Mouse (Mus musculus) forebrain, embryonic 15.5 days (tissue): ENCODE data around the gene Lmna. TPM values are rescaled to one million over a fixed set of nuclear protein-coding genes. Genes with fewer than 3 reads are reported as not detected.

Experiments used
- ATAC-seq: fragments of 200-750 bp; cut with Nextera tagmentation; replicated peaks from 2 replicates; pipeline ENCODE4 v1.8.0; 2017; ENCODE audit warnings: mild to moderate bottlenecking, moderate TSS enrichment, moderate library complexity
- H3K27ac ChIP-seq: fragments of 300-500 bp; sonication (generic); replicated peaks from 2 replicates; pipeline ENCODE4 v1.5.1; 2015; ENCODE audit warnings: mild to moderate bottlenecking, inconsistent platforms
- H3K27me3 ChIP-seq: fragments of 300-500 bp; sonication (generic); 2 replicates; pipeline ENCODE4 v1.6.1; 2015; ENCODE audit warnings: inconsistent platforms
- H3K36me3 ChIP-seq: fragments of 300-500 bp; sonication (generic); 2 replicates; pipeline ENCODE4 v1.6.1; 2015; ENCODE audit warnings: mild to moderate bottlenecking, inconsistent platforms
- H3K4me1 ChIP-seq: fragments of 300-500 bp; sonication (generic); 2 replicates; pipeline ENCODE4 v1.6.1; 2015; ENCODE audit warnings: inconsistent platforms
- H3K4me2 ChIP-seq: fragments of 300-500 bp; sonication (generic); replicated peaks from 2 replicates; pipeline ENCODE4 v1.6.1; 2015; ENCODE audit warnings: mild to moderate bottlenecking, inconsistent platforms
- H3K4me3 ChIP-seq: fragments of 300-500 bp; sonication (generic); 2 replicates; pipeline ENCODE4 v1.5.1; 2015; ENCODE audit warnings: mild to moderate bottlenecking, inconsistent platforms
- H3K9ac ChIP-seq: fragments of 300-500 bp; sonication (generic); replicated peaks from 2 replicates; pipeline ENCODE4 v1.6.1; 2015; ENCODE audit warnings: mild to moderate bottlenecking, inconsistent platforms
- H3K9me3 ChIP-seq: fragments of 300-500 bp; sonication (generic); 2 replicates; pipeline ENCODE4 v1.6.1; 2016; ENCODE audit warnings: inconsistent platforms
- WGBS: fragments of 180-500 bp; shearing (Covaris S2); methylation state at CpG from one replicate; pipeline ENCODE4 v1.1.7; 2015; ENCODE audit warnings: mixed read lengths; 5-methylcytosine and 5-hydroxymethylcytosine counted together
- polyA plus RNA-seq: library from polyadenylated mRNA; unstranded; fragments of >200 nt; fragmentation: Nextera tagmentation; extraction: Ambion mirVana; gene quantifications from 2 replicates; pipeline ENCODE4 v1.2.1, GENCODE M21; 2015

Gene Lmna
- polyA plus RNA-seq, 1 experiment from 2014 or later, result 27.5 TPM

DNA sequence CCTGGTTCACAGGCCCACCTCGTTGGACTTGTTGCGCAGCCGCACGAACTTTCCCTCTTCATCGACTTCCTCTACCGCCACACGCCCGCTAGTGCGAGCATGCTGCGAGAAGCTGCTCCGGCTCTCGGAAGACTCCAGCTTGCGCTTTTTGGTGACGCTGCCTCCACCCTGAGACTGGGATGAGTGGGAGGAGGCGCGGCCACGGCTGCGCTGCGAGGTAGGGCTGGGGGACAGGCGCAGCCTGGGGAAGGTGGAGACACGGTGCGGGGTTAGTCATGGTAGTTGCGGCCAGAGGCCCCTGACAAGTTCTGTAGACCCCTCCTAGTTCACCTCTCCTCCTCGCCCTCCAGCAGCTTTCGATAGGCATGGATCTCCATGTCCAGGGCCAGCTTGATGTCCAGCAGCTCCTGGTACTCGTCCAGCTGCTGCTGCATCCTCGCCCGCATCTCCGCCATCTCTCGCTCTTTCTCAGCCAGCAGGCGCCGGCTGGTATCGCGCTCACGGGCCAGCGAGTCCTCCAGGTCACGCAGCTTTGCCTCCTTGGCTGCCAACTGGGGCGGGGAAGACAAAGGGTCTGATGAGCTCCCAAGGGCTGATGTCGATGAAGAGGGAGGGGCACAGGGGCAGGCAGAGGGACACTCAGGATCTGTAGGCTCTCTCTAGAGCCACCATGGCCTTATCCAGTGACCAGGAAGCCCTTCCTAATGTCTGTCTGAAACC is 25.0 kb downstream of the Lmna start:
- peak overlapping the region; percentile 4; the same call in 1 of the 2 replicates for H3K4me3 ChIP-seq

DNA sequence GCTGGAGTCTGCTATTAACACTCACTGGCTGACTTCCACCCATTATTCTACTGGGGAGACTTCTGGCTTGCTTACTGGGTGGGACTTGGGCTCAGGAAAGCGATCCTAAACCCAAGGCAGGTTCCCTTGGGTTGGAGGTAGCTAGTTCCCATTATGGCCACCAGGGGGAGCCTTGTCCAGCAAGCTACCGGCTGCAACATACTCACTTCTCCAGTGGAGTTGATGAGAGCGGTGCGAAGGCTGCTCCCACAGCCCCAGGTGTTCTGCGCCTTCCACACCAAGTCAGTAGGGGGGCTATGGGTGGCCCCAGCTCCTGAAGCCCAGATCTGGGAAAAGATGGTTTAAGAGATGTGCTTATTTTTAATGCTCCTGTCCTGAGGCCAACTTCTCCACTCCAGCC is 26.1 kb downstream of the Lmna start:
- Histone ChIP-seq H3K9me3 (no peaks in the 10 kb centered on the region), H3K4me2 (no peak overlapping the region), H3K4me1 (peaks cover 16% of the 10 kb centered on the region), H3K4me3 (no peak overlapping the region), H3K27ac (no peak overlapping the region), H3K9ac (no peak overlapping the region), H3K27me3 (peaks cover 37% of the 10 kb centered on the region), H3K36me3 (no peaks in the 10 kb centered on the region)
- WGBS, result 7% methylated on average over 5 of the region's 5 CpGs
- peak; percentile 59 for ATAC-seq

More for the DNA sequence above, 25.0 kb downstream of the Lmna start:
- H3K4me2 ChIP-seq, result peak overlapping the region; percentile 25
- no peaks in the 10 kb centered on the region for H3K36me3 ChIP-seq
- no peaks in the 10 kb centered on the region for H3K9me3 ChIP-seq
- H3K9ac ChIP-seq, result no peak overlapping the region; the same call in 1 of the 2 replicates
- no peak overlapping the region for H3K27ac ChIP-seq
- WGBS, result 14% methylated on average over 39 of the region's 39 CpGs
- peaks cover 16% of the 10 kb centered on the region for H3K4me1 ChIP-seq
- H3K27me3 ChIP-seq, result peaks cover 37% of the 10 kb centered on the region
- no peak for ATAC-seq

DNA sequence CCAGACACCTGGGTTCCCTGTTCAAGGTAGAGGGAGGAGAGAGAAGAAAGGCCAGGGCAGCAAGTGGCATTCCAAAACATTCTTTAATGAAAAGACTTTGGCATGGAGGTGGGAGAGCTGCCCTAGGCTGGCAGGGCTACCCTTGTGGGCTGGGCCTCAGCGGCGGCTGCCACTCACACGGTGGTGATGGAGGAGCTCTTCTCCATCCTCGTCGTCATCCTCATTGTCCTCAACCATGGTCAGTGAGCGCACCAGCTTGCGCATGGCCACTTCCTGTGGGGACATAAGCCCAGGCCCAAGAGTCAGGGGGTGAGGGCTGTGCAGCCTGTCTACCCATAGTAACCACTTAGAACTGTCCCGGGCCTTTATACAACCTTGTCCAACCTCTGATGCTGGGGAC is 26.6 kb downstream of the Lmna start:
- no peak overlapping the region for H3K9ac ChIP-seq
- WGBS, result 80% methylated on average over 8 of the region's 8 CpGs

DNA sequence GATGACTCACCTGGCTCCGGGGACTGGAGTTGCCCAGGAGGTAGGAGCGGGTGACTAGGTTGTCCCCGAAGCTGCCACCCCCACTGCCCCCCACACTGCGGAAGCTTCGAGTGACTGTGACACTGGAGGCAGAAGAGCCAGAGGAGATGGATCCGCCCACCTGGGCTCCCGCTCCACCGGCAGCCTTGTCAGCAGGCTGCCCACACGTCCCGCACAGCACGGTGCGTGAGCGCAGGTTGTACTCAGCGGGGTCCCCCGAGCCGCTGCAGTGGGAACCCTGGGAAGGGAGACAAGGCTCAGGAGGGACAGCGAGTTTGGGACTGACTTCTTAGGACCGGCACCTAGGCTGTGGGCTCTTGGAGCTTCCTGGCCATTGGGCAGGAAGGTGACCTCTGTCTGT is 27.4 kb downstream of the Lmna start:
- no peak overlapping the region for H3K4me2 ChIP-seq
- no peak overlapping the region for H3K4me3 ChIP-seq
- H3K4me1 ChIP-seq, result peaks cover 16% of the 10 kb centered on the region
- no peak for ATAC-seq
- no peak overlapping the region for H3K9ac ChIP-seq
- H3K27me3 ChIP-seq, result peaks cover 37% of the 10 kb centered on the region
- H3K36me3 ChIP-seq, result no peaks in the 10 kb centered on the region
- H3K9me3 ChIP-seq, result no peaks in the 10 kb centered on the region
- WGBS, result 31% methylated on average over 18 of the region's 18 CpGs
- H3K27ac ChIP-seq, result no peak overlapping the region

More for the DNA sequence above, 26.6 kb downstream of the Lmna start:
- Histone ChIP-seq H3K27ac (no peak overlapping the region), H3K4me2 (no peak overlapping the region), H3K36me3 (no peaks in the 10 kb centered on the region), H3K9me3 (no peaks in the 10 kb centered on the region), H3K4me1 (peaks cover 16% of the 10 kb centered on the region), H3K4me3 (no peak overlapping the region), H3K27me3 (peaks cover 37% of the 10 kb centered on the region)
- ATAC-seq, result peak; percentile 39

DNA sequence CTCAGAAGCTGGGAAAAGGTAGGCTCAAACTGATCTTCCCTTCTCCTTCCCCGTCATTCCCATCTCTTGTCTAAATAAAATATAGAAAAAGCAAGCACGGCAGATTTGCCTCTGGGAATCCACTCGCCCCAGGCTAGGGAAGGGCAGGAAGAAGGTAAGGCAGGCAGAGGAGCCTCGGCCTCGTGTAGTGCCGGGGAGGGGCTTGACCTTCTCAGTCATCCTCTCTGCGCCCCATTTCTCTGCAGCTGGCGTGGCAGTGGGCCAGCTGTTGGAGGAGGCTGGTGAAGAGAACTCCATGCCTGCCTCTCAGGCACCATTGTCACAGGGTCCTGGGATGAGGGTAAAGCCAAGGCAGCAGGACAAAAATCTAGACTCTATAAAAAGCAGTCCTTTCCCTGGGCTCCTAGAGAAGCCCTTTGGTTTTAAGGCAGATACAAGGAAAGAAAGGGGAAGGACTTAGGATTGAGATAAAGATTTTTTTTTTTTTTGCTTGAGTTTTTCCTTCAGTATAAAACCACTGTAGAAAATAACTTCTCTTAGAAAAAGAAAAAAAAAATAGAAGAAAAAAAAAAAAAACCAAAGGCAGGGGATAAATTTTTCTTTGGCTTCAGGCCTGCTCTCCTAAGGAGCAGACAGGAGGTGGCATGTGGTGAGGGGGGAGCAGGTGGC is 28.2 kb downstream of the Lmna start:
- no peak overlapping the region for H3K4me2 ChIP-seq
- ATAC-seq, result no peak
- no peaks in the 10 kb centered on the region for H3K9me3 ChIP-seq
- no peaks in the 10 kb centered on the region for H3K36me3 ChIP-seq
- WGBS, result 50% methylated on average over 8 of the region's 8 CpGs
- peaks cover 16% of the 10 kb centered on the region for H3K4me1 ChIP-seq
- H3K27ac ChIP-seq, result no peak overlapping the region
- peaks cover 33% of the 10 kb centered on the region for H3K27me3 ChIP-seq
- H3K4me3 ChIP-seq, result no peak overlapping the region
- H3K9ac ChIP-seq, result no peak overlapping the region

DNA sequence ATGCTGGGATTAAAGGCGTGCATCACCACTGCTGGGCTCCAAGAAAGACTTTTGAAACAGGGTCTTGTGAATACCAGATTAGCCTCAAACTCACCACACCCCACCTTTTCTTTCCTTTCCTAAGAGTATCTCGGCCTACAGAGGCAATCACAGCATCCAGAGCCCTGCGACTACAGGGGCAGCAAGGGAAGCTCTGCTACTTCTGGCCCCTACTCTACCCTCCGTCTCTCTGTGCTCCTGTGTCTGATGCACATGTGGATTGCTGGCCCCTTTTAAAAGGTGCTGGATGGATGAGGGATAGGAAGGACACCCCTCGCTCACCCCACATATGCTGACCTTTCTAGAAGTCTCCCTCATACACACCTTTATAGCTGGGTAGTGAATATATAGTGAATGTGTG is 29.1 kb downstream of the Lmna start:
- peaks cover 25% of the 10 kb centered on the region for H3K27me3 ChIP-seq
- H3K9ac ChIP-seq, result no peak overlapping the region
- H3K36me3 ChIP-seq, result no peaks in the 10 kb centered on the region
- WGBS, result 85% methylated on average over 5 of the region's 5 CpGs
- H3K4me3 ChIP-seq, result no peak overlapping the region
- no peak for ATAC-seq
- H3K9me3 ChIP-seq, result no peaks in the 10 kb centered on the region
- no peak overlapping the region for H3K4me2 ChIP-seq
- no peak overlapping the region for H3K27ac ChIP-seq
- peaks cover 16% of the 10 kb centered on the region for H3K4me1 ChIP-seq

DNA sequence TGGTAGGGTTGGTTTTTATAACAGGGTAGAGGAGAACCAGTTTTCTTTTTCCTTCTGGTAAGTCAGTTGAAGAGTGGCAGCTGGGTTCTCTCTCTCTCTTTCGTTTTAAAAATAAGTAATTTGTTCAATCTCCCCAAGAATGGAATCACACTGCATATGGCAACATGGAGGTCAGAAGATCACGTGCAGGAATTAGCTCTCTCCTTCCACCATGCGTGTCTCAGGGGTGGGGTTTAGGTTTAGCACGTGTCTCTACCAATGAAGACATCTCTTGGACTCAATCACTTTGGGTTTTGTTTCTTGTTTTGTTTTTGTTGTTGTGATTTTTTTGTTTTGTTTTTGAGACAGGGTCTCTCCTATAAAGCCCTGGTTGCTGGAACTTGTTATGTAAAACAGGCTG is 29.9 kb downstream of the Lmna start:
- Histone ChIP-seq H3K36me3 (no peaks in the 10 kb centered on the region), H3K4me3 (no peak overlapping the region), H3K4me2 (no peak overlapping the region), H3K9me3 (no peaks in the 10 kb centered on the region), H3K27ac (no peak overlapping the region), H3K4me1 (peaks cover 13% of the 10 kb centered on the region), H3K27me3 (peaks cover 18% of the 10 kb centered on the region), H3K9ac (no peak overlapping the region)
- ATAC-seq, result no peak
- 86% methylated on average over 4 of the region's 4 CpGs for WGBS

DNA sequence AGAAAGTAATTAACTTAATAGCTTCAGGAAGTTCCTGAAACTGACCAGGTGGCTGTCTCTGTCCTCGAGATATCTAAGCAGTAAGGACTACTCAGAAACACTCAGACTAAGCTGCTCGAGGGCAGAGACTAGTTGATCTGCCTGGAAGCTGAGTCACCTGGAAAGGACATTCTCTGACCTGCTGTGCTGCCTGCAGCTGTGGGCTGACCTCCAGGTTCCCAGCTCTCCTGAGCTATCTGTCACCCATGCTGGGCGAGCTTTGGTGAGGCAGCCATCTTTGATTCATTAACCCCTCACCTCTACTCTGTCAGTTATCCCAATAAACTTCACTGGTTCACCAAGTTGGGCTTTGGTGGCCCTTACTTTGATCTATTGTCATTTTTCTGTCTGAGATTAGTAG is 30.6 kb downstream of the Lmna start:
- Histone ChIP-seq H3K9me3 (no peaks in the 10 kb centered on the region), H3K27ac (no peak overlapping the region), H3K4me1 (peaks cover 8% of the 10 kb centered on the region; the same call in 1 of the 2 replicates), H3K27me3 (peaks cover 11% of the 10 kb centered on the region), H3K4me2 (no peak overlapping the region), H3K9ac (no peak overlapping the region), H3K4me3 (no peak overlapping the region), H3K36me3 (no peaks in the 10 kb centered on the region)
- WGBS, result 64% methylated on average over 3 of the region's 3 CpGs
- ATAC-seq, result no peak

DNA sequence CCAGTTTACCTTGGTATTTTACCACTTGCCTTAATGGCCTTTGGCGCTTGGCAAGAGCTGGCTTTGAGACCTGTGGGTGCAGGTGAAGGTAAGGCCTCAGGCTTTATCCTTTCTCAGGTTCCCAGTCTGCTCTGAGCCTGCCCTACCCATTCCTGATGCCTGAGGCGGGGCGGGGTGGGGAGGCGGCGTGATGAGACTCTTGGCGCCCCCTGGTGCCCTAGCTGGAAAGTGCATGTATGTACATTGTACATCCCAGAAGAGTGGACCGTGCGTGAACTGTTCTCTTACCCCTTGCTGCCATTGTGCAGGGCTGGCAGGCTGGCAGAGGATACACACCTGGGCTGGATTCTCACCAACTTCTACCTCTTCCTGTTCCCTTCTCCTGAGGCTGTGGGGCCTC is 32.0 kb downstream of the Lmna start:
- no peak overlapping the region for H3K4me3 ChIP-seq
- peaks cover 17% of the 10 kb centered on the region; the same call in 1 of the 2 replicates for H3K4me1 ChIP-seq
- peak; percentile 70 for ATAC-seq
- H3K9me3 ChIP-seq, result no peaks in the 10 kb centered on the region
- H3K4me2 ChIP-seq, result no peak overlapping the region
- under 1% methylated on average over 8 of the region's 8 CpGs for WGBS
- no peaks in the 10 kb centered on the region for H3K36me3 ChIP-seq
- H3K9ac ChIP-seq, result no peak overlapping the region
- H3K27me3 ChIP-seq, result peaks cover 5% of the 10 kb centered on the region; the same call in 1 of the 2 replicates
- H3K27ac ChIP-seq, result no peak overlapping the region

DNA sequence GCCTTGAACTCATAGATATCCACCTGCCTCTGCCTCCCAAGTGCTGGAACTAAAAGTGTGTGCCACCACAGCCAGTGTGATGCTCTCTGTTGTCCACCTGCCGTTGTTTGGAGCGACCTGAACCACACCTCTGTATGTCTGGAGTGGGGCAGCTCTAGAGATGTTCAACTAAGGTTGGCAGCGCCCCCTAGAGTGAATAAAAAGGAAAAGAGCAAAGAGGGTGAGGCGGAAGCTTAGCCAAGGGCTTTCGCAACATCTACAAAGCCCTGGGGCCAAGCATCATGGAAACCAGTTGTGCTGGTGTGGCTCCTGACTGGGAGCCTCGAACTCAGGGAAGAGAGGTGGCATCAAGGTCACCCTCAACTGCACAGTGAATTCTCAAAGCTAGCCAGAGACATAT is 33.4 kb downstream of the Lmna start:
- no peaks in the 10 kb centered on the region for H3K9me3 ChIP-seq
- H3K36me3 ChIP-seq, result no peaks in the 10 kb centered on the region
- ATAC-seq, result no peak
- H3K27ac ChIP-seq, result no peak overlapping the region
- no peaks in the 10 kb centered on the region for H3K27me3 ChIP-seq
- no peak overlapping the region for H3K4me2 ChIP-seq
- peaks cover 9% of the 10 kb centered on the region; the same call in 1 of the 2 replicates for H3K4me1 ChIP-seq
- 64% methylated on average over 6 of the region's 6 CpGs for WGBS
- no peak overlapping the region for H3K9ac ChIP-seq
- no peak overlapping the region for H3K4me3 ChIP-seq

DNA sequence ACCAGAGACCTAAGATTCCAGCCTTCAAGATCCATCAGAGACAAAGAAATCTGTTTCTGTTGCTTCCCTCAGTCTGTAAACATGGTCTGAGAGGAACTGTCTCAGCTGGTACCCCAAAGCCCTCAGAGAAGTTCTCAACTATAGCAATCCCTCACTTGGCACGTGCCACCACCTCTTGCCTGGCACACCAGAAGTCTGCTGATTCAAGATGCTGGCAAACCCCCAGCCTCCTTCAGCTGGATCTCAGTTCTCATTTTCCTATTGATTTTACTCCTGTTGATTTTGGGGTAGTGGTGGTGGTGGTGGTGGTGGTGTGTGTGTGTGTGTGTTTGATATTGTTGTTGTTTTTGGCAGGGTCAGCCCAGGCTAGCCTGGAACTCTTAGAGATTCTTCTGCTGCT is 36.2 kb downstream of the Lmna start:
- peak overlapping the region; percentile 30; the same call in 1 of the 2 replicates for H3K27ac ChIP-seq
- 48% methylated on average over 1 of the region's 1 CpGs for WGBS

DNA sequence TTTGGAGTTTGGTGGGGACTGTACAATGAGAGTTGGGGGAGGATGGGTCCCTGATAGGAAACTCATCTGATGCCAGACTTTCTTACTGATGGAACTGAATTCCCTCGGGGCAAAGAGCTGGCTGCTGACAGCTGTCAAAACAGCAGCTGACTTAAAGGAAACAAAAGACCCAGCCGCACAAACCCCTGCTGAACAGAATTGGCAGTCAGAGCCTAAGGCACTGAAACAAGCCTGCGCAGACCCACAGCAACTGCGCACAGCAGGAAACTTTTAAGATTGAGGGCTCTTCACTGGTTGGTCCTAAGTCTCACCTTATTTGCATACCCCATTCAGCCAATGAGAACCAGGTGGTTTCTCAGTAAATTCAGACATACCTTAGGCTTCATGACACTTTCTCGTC is 36.7 kb downstream of the Lmna start:
- ATAC-seq, result peak; percentile 53; the same call in 1 of the 2 replicates
- Histone ChIP-seq H3K4me1 (peaks cover 9% of the 10 kb centered on the region; the same call in 1 of the 2 replicates), H3K9me3 (no peaks in the 10 kb centered on the region), H3K27me3 (no peaks in the 10 kb centered on the region), H3K27ac (peak overlapping the region; percentile 30; the same call in 1 of the 2 replicates), H3K9ac (no peak overlapping the region), H3K36me3 (no peaks in the 10 kb centered on the region), H3K4me2 (no peak overlapping the region), H3K4me3 (no peak overlapping the region)
- 18% methylated on average over 5 of the region's 5 CpGs for WGBS

More for the DNA sequence above, 36.2 kb downstream of the Lmna start:
- Histone ChIP-seq H3K4me2 (no peak overlapping the region), H3K4me1 (peaks cover 9% of the 10 kb centered on the region; the same call in 1 of the 2 replicates), H3K4me3 (no peak overlapping the region), H3K9ac (no peak overlapping the region), H3K36me3 (no peaks in the 10 kb centered on the region), H3K9me3 (no peaks in the 10 kb centered on the region), H3K27me3 (no peaks in the 10 kb centered on the region)
- ATAC-seq, result no peak
